Mouse (Mus musculus): Measurements from ENCODE around the gene Sipa1l3. TPM values are rescaled to one million over a fixed set of nuclear protein-coding genes. Genes with fewer than 3 reads are reported as not detected.

Sipa1l3 gene
- polyA plus RNA-seq, 1 experiment: 29.4 TPM

GRCm38 (mm10) chr7:29481345-29482155 is 36.9 kb downstream of the Sipa1l3 start:
- no peak for TF ChIP-seq CTCF (IDR thresholded peaks at IDR 0.05; ENCODE audit: low read depth, low read length)
- TF ChIP-seq EP300 (IDR thresholded peaks at IDR 0.05; ENCODE audit: insufficient read depth, low read depth, low read length): no peak
- no peak for TF ChIP-seq POLR2A (IDR thresholded peaks at IDR 0.05; ENCODE audit: insufficient read depth, low read length)
- Histone ChIP-seq H3K27me3 (ENCODE audit: control insufficient read depth, insufficient read depth, low read length, poor library complexity, severe bottlenecking) (no peaks in the 10 kb centered on the region), H3K4me3 (ENCODE audit: low read depth, low read length) (peak overlapping the region; percentile 11), H3K4me1 (ENCODE audit: control insufficient read depth, insufficient read depth, low read length) (no peaks in the 10 kb centered on the region), H3K9me3 (replicated peaks; ENCODE audit: control insufficient read depth, insufficient read depth, low read length, poor library complexity, severe bottlenecking) (no peaks in the 10 kb centered on the region), H3K36me3 (ENCODE audit: control insufficient read depth, insufficient read depth, low read length, poor library complexity, severe bottlenecking) (no peaks in the 10 kb centered on the region), H3K9ac (ENCODE audit: low read depth, poor library complexity, severe bottlenecking) (peak overlapping the region; percentile 41), H3K27ac (ENCODE audit: insufficient read depth, low read length) (peak overlapping the region; percentile 68)

GRCm38 (mm10) chr7:29480590-29481344 is 37.7 kb downstream of the Sipa1l3 start:
- Histone ChIP-seq H3K4me1 (ENCODE audit: control insufficient read depth, insufficient read depth, low read length) (no peaks in the 10 kb centered on the region), H3K27me3 (ENCODE audit: control insufficient read depth, insufficient read depth, low read length, poor library complexity, severe bottlenecking) (no peaks in the 10 kb centered on the region), H3K27ac (ENCODE audit: insufficient read depth, low read length) (peak overlapping the region; percentile 68), H3K9ac (ENCODE audit: low read depth, poor library complexity, severe bottlenecking) (peak overlapping the region; percentile 41), H3K4me3 (ENCODE audit: low read depth, low read length) (peak overlapping the region; percentile 11; the same call in 1 of the 2 replicates), H3K9me3 (replicated peaks; ENCODE audit: control insufficient read depth, insufficient read depth, low read length, poor library complexity, severe bottlenecking) (no peaks in the 10 kb centered on the region), H3K36me3 (ENCODE audit: control insufficient read depth, insufficient read depth, low read length, poor library complexity, severe bottlenecking) (no peaks in the 10 kb centered on the region)
- TF ChIP-seq CTCF (IDR thresholded peaks at IDR 0.05; ENCODE audit: low read depth, low read length) (no peak), POLR2A (IDR thresholded peaks at IDR 0.05; ENCODE audit: insufficient read depth, low read length) (no peak), EP300 (IDR thresholded peaks at IDR 0.05; ENCODE audit: insufficient read depth, low read depth, low read length) (no peak)

- Histone ChIP-seq H3K4me3 (ENCODE audit: low read depth, low read length) (no peak overlapping the region), H3K27ac (ENCODE audit: insufficient read depth, low read length) (no peak overlapping the region), H3K9me3 (replicated peaks; ENCODE audit: control insufficient read depth, insufficient read depth, low read length, poor library complexity, severe bottlenecking) (no peaks in the 10 kb centered on the region), H3K9ac (ENCODE audit: low read depth, poor library complexity, severe bottlenecking) (no peak overlapping the region), H3K4me1 (ENCODE audit: control insufficient read depth, insufficient read depth, low read length) (no peaks in the 10 kb centered on the region), H3K36me3 (ENCODE audit: control insufficient read depth, insufficient read depth, low read length, poor library complexity, severe bottlenecking) (no peaks in the 10 kb centered on the region), H3K27me3 (ENCODE audit: control insufficient read depth, insufficient read depth, low read length, poor library complexity, severe bottlenecking) (no peaks in the 10 kb centered on the region)
- no peak for TF ChIP-seq CTCF (IDR thresholded peaks at IDR 0.05; ENCODE audit: low read depth, low read length)
- no peak for TF ChIP-seq EP300 (IDR thresholded peaks at IDR 0.05; ENCODE audit: insufficient read depth, low read depth, low read length)
- no peak for TF ChIP-seq POLR2A (IDR thresholded peaks at IDR 0.05; ENCODE audit: insufficient read depth, low read length)
Measured at GRCm38 (mm10) chr7:29480183-29480582, 38.3 kb downstream of the Sipa1l3 start.

GRCm38 (mm10) chr7:29475005-29475404 is 43.4 kb downstream of the Sipa1l3 start:
- H3K9me3 ChIP-seq (replicated peaks; ENCODE audit: control insufficient read depth, insufficient read depth, low read length, poor library complexity, severe bottlenecking): no peaks in the 10 kb centered on the region
- no peak overlapping the region for H3K4me3 ChIP-seq (ENCODE audit: low read depth, low read length)
- peaks cover 2% of the 10 kb centered on the region for H3K4me1 ChIP-seq (ENCODE audit: control insufficient read depth, insufficient read depth, low read length)
- no peak for TF ChIP-seq CTCF (IDR thresholded peaks at IDR 0.05; ENCODE audit: low read depth, low read length)
- TF ChIP-seq POLR2A (IDR thresholded peaks at IDR 0.05; ENCODE audit: insufficient read depth, low read length): no peak
- TF ChIP-seq EP300 (IDR thresholded peaks at IDR 0.05; ENCODE audit: insufficient read depth, low read depth, low read length): no peak
- H3K36me3 ChIP-seq (ENCODE audit: control insufficient read depth, insufficient read depth, low read length, poor library complexity, severe bottlenecking): no peaks in the 10 kb centered on the region
- no peaks in the 10 kb centered on the region for H3K27me3 ChIP-seq (ENCODE audit: control insufficient read depth, insufficient read depth, low read length, poor library complexity, severe bottlenecking)
- no peak overlapping the region for H3K27ac ChIP-seq (ENCODE audit: insufficient read depth, low read length)
- H3K9ac ChIP-seq (ENCODE audit: low read depth, poor library complexity, severe bottlenecking): no peak overlapping the region

GRCm38 (mm10) chr7:29471309-29471708 is 47.1 kb downstream of the Sipa1l3 start:
- no peaks in the 10 kb centered on the region for H3K36me3 ChIP-seq (ENCODE audit: control insufficient read depth, insufficient read depth, low read length, poor library complexity, severe bottlenecking)
- H3K27ac ChIP-seq (ENCODE audit: insufficient read depth, low read length): no peak overlapping the region
- H3K4me1 ChIP-seq (ENCODE audit: control insufficient read depth, insufficient read depth, low read length): peaks cover 2% of the 10 kb centered on the region
- TF ChIP-seq EP300 (IDR thresholded peaks at IDR 0.05; ENCODE audit: insufficient read depth, low read depth, low read length): no peak
- no peak for TF ChIP-seq POLR2A (IDR thresholded peaks at IDR 0.05; ENCODE audit: insufficient read depth, low read length)
- no peak for TF ChIP-seq CTCF (IDR thresholded peaks at IDR 0.05; ENCODE audit: low read depth, low read length)
- no peaks in the 10 kb centered on the region for H3K27me3 ChIP-seq (ENCODE audit: control insufficient read depth, insufficient read depth, low read length, poor library complexity, severe bottlenecking)
- no peaks in the 10 kb centered on the region for H3K9me3 ChIP-seq (replicated peaks; ENCODE audit: control insufficient read depth, insufficient read depth, low read length, poor library complexity, severe bottlenecking)
- H3K9ac ChIP-seq (ENCODE audit: low read depth, poor library complexity, severe bottlenecking): no peak overlapping the region
- H3K4me3 ChIP-seq (ENCODE audit: low read depth, low read length): no peak overlapping the region
